Mouse (Mus musculus) liver, postnatal 0 days (tissue): ENCODE results near the gene Gm20388. TPM values are rescaled to one million over a fixed set of nuclear protein-coding genes. Genes with fewer than 3 reads are reported as not detected.
A peak's percentile ranks its signal among the peaks of the same experiment; 100 is the strongest.

Experiments used
- ATAC-seq: fragments of 200-750 bp; cut with Nextera tagmentation; 2 replicates; pipeline ENCODE4 v1.8.0; 2017; ENCODE audit warnings: mild to moderate bottlenecking, moderate library complexity
- DNase-seq: peaks from one replicate; pipeline ENCODE4 v3.0.0-alpha.2; 2016
- H3K27ac ChIP-seq: fragments of 300-500 bp; sonication (generic); 2 replicates; pipeline ENCODE4 v1.5.1; 2014; ENCODE audit warnings: antibody characterized with exemption, moderate library complexity, mild to moderate bottlenecking, low read depth
- H3K27me3 ChIP-seq: fragments of 300-500 bp; sonication (generic); 2 replicates; pipeline ENCODE4 v1.6.1; 2014; ENCODE audit warnings: low read length, control low read depth, mixed read lengths; ENCODE audit not compliant: insufficient read depth
- H3K36me3 ChIP-seq: fragments of 300-500 bp; sonication (generic); replicated peaks from 2 replicates; pipeline ENCODE4 v1.6.1; 2014; ENCODE audit warnings: mild to moderate bottlenecking, control low read depth, low read length, moderate library complexity, mixed read lengths; ENCODE audit not compliant: insufficient read depth
- H3K4me1 ChIP-seq: fragments of 300-500 bp; sonication (generic); 2 replicates; pipeline ENCODE4 v1.6.1; 2014; ENCODE audit warnings: antibody characterized with exemption, mild to moderate bottlenecking, control low read depth; ENCODE audit not compliant: insufficient read depth
- H3K4me2 ChIP-seq: fragments of 300-500 bp; sonication (generic); 2 replicates; pipeline ENCODE4 v1.6.1; 2014; ENCODE audit warnings: low read depth, mild to moderate bottlenecking, low read length, moderate library complexity, mixed read lengths
- H3K4me3 ChIP-seq: fragments of 300-500 bp; sonication (generic); 2 replicates; pipeline ENCODE4 v1.5.1; 2014; ENCODE audit warnings: low read depth, low read length
- H3K9ac ChIP-seq: fragments of 300-500 bp; sonication (generic); replicated peaks from 2 replicates; pipeline ENCODE4 v1.6.1; 2014; ENCODE audit warnings: mild to moderate bottlenecking, moderate library complexity
- H3K9me3 ChIP-seq: fragments of 300-500 bp; sonication (generic); 2 replicates; pipeline ENCODE4 v1.6.1; 2016; ENCODE audit warnings: mild to moderate bottlenecking, control low read depth, low read length, mixed read lengths
- CTCF ChIP-seq: sonication (generic); IDR thresholded peaks from 2 replicates; pipeline ENCODE4 v1.5.1; 2016; ENCODE audit warnings: antibody characterized with exemption, low read depth
- EP300 ChIP-seq: IDR thresholded peaks from 2 replicates; pipeline ENCODE4 v1.6.1; 2016; ENCODE audit warnings: antibody characterized with exemption, low read depth, mild to moderate bottlenecking
- WGBS: fragments of 180-500 bp; shearing (Covaris S2); extraction: QIAGEN DNeasy Blood & Tissue Kit; methylation state at CpG from one replicate; pipeline ENCODE4 v1.1.7; 2014; ENCODE audit not compliant: insufficient replicate concordance; 5-methylcytosine and 5-hydroxymethylcytosine counted together
- polyA plus RNA-seq: library from polyadenylated mRNA; unstranded; fragments of >200 nt; fragmentation: Nextera tagmentation; extraction: Ambion mirVana; gene quantifications from 2 replicates; pipeline ENCODE4 v1.2.1, GENCODE M21; 2015

Gm20388 gene
- polyA plus RNA-seq, 1 experiment from 2014 or later, result not detected

DNA sequence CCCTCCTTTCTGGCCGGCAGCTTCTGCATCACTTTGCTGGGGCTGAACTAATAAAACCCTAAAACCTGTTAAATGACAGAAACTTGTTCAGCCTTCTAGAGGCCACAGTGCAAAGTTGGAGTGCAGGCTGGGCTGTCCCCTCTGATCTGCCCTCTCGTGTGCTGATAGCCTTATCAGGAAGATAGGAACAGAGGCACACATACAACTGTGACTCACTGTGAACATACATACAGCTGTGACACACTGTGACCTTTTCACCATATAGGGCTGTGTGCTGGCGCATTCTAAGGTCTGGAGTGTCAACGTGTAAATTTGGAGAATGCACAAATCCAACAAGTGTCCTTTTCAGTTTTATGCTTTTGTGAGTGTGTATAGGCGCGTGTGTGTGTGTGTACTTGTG is 543.8 kb downstream of the Gm20388 start:
- Histone ChIP-seq H3K9ac (no peak overlapping the region), H3K9me3 (no peaks in the 10 kb centered on the region), H3K4me1 (peaks cover 29% of the 10 kb centered on the region), H3K4me3 (no peak overlapping the region), H3K36me3 (no peaks in the 10 kb centered on the region), H3K27ac (no peak overlapping the region), H3K4me2 (no peak overlapping the region), H3K27me3 (no peaks in the 10 kb centered on the region)
- DNase-seq, result no peak
- no peak for ATAC-seq
- WGBS, result 62% methylated on average over 6 of the region's 6 CpGs
- TF ChIP-seq EP300, result no peak
- no peak for TF ChIP-seq CTCF

DNA sequence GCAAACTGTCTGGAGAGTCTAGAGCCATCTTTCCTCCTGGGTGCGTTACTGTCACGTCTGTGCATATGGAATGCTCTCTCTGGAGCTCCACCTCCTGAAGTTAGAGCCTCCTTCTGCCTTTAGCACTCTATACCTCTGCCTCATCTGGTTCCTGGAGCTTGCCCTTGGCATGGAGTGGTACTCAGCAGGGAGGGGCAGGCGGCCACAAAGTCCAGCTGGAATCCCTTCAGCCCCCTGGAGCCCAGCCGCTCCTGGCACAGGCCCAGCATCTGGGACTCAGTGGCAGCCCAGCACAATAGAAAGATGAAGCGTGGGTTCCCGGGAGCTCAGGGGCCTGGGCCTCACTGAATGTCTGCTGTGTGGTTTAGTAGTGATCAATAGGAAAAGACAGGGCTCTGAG is 549.7 kb downstream of the Gm20388 start:
- WGBS, result 80% methylated on average over 6 of the region's 6 CpGs
- no peak for ATAC-seq

DNA sequence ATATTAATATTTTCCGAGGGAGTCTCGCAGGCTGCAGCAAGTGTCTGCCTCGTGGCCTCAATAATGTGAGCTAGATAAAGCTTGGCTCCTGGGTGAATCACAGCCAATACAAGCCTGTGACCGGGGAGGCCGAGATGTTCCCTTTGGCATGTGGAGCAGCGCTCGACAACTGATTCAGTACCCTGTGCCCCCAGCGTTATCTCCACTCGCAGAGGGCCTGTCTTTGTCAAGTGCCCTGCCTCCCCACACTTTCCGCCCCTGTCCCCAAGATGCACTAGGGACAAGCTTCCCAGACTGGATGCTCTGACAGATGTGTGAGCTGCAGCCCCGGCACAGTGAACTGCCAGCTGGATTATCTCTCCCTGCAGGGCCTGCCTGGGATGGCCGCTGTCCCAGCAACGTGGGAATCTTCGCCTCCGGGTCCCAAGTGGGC is 551.5 kb downstream of the Gm20388 start:
- Histone ChIP-seq H3K27me3 (no peaks in the 10 kb centered on the region), H3K9ac (no peak overlapping the region), H3K27ac (no peak overlapping the region), H3K36me3 (no peaks in the 10 kb centered on the region), H3K4me2 (no peak overlapping the region), H3K4me1 (no peaks in the 10 kb centered on the region; the same call in 1 of the 2 replicates), H3K4me3 (no peak overlapping the region), H3K9me3 (no peaks in the 10 kb centered on the region)
- ATAC-seq (peak; percentile 66), DNase-seq (no peak)
- WGBS, result 48% methylated on average over 15 of the region's 15 CpGs
- TF ChIP-seq CTCF, result no peak
- TF ChIP-seq EP300, result no peak

More for the DNA sequence above, 549.7 kb downstream of the Gm20388 start:
- Histone ChIP-seq H3K4me2 (no peak overlapping the region), H3K4me1 (peaks cover 15% of the 10 kb centered on the region), H3K27ac (no peak overlapping the region), H3K4me3 (no peak overlapping the region), H3K9me3 (no peaks in the 10 kb centered on the region), H3K9ac (no peak overlapping the region), H3K36me3 (no peaks in the 10 kb centered on the region), H3K27me3 (no peaks in the 10 kb centered on the region)
- TF ChIP-seq CTCF, result no peak
- no peak for TF ChIP-seq EP300
- no peak for DNase-seq

DNA sequence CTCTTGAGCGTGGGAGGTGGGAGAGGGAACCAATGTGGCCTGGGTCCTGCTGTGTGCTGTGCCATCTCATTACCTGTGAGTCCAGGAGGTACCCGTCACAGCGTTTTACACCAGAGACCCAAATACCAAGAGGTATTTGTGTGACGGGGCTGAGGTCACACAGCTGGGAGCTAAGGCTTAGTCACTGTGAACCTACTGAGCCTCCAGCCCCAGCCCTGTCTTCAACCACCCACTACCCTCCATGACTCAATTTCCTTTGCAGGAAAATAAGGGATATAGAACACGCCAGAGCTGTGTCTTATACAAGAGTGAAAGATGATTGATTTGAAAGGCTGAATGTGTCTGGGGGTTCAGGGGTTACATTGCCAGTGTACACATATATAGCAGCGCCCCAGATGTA is 552.0 kb downstream of the Gm20388 start:
- no peak for DNase-seq
- no peaks in the 10 kb centered on the region for H3K27me3 ChIP-seq
- no peak overlapping the region for H3K4me2 ChIP-seq
- no peaks in the 10 kb centered on the region for H3K36me3 ChIP-seq
- H3K4me3 ChIP-seq, result no peak overlapping the region
- ATAC-seq, result no peak
- no peak overlapping the region for H3K9ac ChIP-seq
- no peaks in the 10 kb centered on the region; the same call in 1 of the 2 replicates for H3K4me1 ChIP-seq
- WGBS, result 78% methylated on average over 6 of the region's 6 CpGs
- H3K27ac ChIP-seq, result no peak overlapping the region
- TF ChIP-seq CTCF (no peak), EP300 (no peak)
- H3K9me3 ChIP-seq, result no peaks in the 10 kb centered on the region

DNA sequence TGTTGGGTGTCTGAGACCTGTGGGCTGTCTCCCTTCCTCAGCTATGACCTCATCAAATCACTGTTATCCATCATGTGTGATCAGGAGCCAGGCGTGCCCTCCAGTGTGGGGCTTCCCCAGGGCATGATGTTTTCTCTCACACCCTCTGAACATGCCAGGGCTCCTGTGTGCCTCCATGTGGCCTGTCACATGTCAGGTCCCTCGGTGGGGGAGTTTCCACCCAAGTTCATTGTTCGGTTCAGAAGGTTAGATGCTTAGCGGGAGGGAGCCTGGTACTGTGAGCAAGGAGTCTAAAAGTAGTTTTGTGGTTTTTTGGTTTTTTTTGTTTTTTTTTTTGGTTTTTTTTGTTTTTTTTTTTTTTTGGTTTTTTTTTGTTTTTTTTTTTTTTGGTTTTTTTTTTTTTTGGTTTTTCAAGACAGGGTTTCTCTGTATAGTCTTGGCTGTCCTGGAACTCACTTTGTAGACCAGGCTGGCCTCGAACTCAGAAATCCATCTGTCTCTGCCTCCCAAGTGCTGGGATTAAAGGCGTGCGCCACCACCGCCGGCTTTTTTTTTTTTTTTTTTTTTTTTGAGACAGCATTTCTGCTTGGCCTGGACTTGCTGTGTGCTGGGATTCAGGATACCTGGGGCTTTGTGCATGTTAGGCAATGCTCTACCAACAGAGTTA is 553.4 kb downstream of the Gm20388 start:
- Histone ChIP-seq H3K4me1 (no peaks in the 10 kb centered on the region; the same call in 1 of the 2 replicates), H3K36me3 (no peaks in the 10 kb centered on the region)
- 80% methylated on average over 9 of the region's 9 CpGs for WGBS

DNA sequence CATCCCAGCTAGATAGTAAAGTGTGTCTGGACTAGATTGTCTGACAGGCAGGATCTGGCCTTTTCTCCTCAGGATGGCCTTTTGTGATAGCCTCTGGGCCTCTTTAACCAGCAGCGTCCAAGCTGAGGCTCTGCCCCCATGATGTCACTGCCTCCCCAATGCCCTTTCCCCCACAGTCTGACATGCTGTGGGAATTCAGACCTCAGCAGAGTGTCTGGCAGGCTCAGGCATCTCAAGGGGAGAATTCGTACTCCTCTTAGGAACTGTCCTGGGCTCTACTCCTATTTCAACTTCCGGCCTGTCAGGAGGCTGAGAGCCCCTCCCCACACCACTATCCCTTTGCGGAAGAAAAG is 553.9 kb downstream of the Gm20388 start:
- no peak; the same call in 1 of the 2 replicates for ATAC-seq
- 0 out of 2 replicates have a peak overlapping the region, but pooled peaks have one; percentile 11 for H3K9ac ChIP-seq

More for the DNA sequence above, 553.4 kb downstream of the Gm20388 start:
- Histone ChIP-seq H3K9ac (0 out of 2 replicates have a peak overlapping the region, but pooled peaks have one; percentile 11), H3K4me2 (no peak overlapping the region), H3K9me3 (no peaks in the 10 kb centered on the region), H3K4me3 (no peak overlapping the region), H3K27ac (no peak overlapping the region), H3K27me3 (no peaks in the 10 kb centered on the region)
- TF ChIP-seq EP300 (no peak), CTCF (no peak)
- ATAC-seq, result no peak
- no peak for DNase-seq

More for the DNA sequence above, 553.9 kb downstream of the Gm20388 start:
- H3K27ac ChIP-seq, result no peak overlapping the region
- H3K4me1 ChIP-seq, result no peaks in the 10 kb centered on the region; the same call in 1 of the 2 replicates
- no peak overlapping the region for H3K4me3 ChIP-seq
- no peaks in the 10 kb centered on the region for H3K36me3 ChIP-seq
- TF ChIP-seq EP300 (no peak), CTCF (no peak)
- H3K9me3 ChIP-seq, result no peaks in the 10 kb centered on the region
- H3K4me2 ChIP-seq, result no peak overlapping the region
- WGBS, result 77% methylated on average over 4 of the region's 4 CpGs
- H3K27me3 ChIP-seq, result no peaks in the 10 kb centered on the region
- no peak for DNase-seq
